Mouse (Mus musculus) frontal cortex, postnatal 10 days (tissue): Measurements from ENCODE around the gene Homez.

Experiments used
- DNase-seq, 2 experiments: peaks; one replicate each; pipeline ENCODE4 v3.0.0; 2022; ENCODE audit warnings: low spot score in 2 of 2, mixed read lengths in 1 of 2

The Homez gene

GRCm38 (mm10) chr14:54870861-54871260 lies at the start of gene Homez:
TSS of gene Homez (minus strand) at chr14:54870961.
- no peak for DNase-seq

GRCm38 (mm10) chr14:54920076-54920685 lies 49.4 kb upstream of the Homez start:
- no peak for DNase-seq

GRCm38 (mm10) chr14:54913343-54913742 lies 42.6 kb upstream of the Homez start:
- DNase-seq, result no peak

DNA sequence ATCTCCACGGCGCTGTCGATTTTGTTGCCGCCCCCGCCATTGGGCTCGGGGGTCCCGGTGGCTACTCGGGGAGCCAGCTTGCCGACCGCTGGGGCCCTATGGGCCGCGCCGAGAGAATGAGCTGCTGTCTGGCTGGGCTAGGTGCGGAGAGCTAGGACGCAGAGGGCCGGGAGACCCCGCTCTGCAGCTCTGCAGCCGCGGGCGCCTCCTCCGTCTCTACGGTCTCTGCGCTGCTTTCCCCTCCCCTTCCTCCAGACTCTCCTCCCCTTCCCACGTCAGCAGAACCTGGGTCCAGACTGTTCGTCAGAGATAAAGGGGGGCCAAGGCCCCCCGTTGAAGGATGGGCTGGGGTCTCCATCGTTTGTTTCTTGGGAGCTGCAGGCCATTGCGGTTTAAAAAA lies 42.1 kb upstream of the Homez start, which contains the start of gene Slc22a17:
TSS of gene Slc22a17 (minus strand) at position 247 of the 400 bp plus-strand sequence.
- peak; percentile 74 to 85 for DNase-seq

DNA sequence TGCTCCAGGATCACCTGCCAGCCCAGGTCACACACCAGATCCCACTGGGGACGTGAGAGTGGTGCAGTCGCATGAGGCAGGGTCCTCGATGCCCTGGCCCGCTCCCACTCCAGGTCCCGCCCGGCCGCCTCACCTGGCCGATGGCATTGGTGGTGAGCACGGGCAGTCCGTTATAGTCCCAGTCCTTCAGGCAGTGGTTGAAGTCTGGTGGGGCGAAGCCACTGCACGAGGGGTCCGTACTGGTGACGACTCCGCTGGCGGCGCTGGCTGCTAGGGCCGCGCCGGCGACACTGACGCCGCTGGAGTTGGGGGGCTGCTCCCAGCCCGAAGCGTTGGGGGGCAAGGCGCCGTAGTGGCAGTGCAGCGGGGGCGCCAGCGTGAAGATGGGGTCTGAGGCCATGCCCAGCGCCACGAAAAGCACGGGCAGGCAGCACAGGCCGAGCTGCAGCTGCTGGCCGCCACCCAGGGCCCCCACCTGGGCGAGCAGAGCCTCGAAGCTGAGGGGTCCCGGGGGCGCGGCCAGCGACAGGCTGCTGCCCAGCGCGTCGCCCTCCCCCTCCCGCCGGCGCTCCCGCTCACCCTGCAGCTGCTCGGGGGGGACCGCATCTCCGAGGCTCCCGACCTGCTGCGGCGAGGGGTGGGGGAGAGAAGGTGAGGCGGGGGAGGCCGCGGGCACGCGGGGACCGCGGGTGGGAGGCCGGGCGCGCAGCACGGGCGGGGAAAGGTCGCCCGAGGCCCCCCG lies 41.5 kb upstream of the Homez start:
- peak in 1 of 2 experiments; percentile 42 for DNase-seq

DNA sequence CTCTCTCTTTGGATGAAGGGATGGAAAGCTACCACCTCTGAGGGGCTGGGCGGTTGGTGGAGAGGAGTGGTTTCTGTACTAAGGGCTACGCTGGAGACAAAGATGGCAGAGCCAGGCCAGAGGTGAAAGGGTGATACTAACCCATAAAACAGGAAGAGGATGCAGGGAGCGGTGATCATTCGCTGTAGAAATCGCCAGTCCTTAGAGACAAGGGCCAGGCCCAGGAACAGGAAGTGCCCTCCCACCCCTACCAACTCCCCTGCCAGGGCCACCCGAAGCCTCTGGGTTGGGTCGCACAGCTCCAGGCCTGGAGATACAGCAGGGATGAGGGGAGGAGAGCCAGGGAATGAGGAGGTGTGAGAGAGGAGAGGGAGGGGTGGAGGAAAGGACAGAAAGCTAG lies 37.9 kb upstream of the Homez start:
- DNase-seq, result no peak

- DNase-seq, result no peak
Measured at GRCm38 (mm10) chr14:54903641-54904040, 32.9 kb upstream of the Homez start.

DNA sequence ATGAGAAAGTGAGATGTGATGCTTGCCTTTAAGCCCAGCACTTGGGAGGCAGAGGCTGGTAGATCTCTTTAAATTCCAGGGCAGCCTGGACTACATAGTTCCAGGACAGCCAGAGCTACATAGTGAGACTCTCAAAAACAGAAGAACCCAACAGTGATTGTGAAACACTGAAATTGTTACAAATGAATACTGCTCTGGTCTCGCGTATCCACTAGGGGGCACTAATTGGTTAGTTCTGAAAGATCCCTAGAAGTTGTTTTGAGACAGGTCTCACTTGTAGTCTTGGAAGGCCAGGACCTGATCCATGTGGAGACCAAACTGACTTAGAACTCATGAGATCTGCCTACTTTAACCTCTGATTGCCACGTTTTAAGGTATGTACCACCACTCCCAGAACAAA lies 29.6 kb upstream of the Homez start:
- peak; percentile 61 to 64 for DNase-seq

GRCm38 (mm10) chr14:54897445-54897844 lies 26.7 kb upstream of the Homez start:
- no peak for DNase-seq

DNA sequence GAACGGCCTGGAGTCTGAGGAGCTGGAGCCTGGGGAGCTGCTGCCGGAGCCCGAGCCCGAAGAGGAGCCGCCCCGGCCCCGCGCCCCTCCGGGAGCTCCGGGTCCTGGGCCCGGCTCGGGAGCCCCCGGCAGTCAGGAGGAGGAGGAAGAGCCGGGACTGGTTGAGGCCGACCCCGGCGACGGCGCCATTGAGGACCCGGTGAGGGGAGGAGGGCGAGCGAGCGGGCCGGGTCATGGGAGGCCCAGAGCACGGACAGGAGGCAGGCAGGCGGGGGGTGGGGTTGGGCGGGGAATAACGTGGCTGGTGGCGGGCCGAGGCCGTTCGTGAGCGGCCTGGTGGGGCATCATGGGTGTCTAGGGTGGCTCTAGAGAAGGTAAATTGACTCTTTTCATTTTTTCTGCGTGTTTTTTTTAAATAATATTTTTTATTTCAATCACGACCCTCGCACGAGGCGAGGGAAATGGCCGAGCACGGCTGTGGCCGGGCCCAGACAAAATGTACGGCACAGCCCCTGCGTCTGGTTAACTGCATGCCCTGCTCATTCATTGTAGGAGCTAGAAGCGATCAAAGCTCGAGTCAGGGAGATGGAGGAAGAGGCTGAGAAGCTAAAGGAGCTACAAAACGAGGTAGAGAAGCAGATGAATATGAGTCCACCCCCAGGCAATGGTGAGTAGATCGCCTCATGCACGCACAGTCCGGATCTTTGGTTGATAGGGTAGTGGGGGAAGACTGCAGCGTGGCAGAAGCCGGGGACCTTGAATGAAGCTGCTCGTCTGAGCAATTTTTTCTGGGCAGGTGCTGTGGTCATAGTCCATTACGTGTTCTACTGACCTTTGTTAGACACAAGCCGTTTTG lies 23.8 kb upstream of the Homez start:
- peak; percentile 56 to 70 for DNase-seq

DNA sequence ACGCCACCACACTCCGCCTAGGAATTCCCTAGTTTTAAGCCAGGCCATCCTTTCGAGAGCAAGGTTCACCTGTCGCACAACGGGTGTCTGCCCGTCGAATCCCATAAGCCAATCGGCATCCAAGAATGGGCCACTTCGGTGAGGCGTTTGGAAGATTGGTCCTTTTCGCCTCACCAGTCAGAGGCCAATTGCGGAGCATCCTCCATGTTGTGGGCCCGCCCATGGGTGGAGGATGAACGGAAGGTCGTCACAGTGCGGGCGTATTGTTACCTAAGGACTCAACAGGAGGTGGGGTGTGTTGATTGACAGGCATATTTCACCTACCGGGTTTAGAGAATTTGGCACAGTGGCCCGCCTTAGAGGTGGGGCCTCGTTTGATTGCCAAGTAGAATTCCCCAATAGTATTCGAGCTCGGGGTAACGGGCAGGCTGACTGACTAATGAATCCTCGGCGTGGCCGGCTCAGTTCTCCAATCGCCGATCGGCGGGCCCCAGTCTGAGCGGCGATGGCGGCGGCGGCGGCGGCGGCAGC lies 23.0 kb upstream of the Homez start:
- DNase-seq, result peak; percentile 98 to 99

- no peak for DNase-seq
Measured at GRCm38 (mm10) chr14:54892200-54892599, 21.4 kb upstream of the Homez start, which contains the start of gene Pabpn1. TSS of gene Pabpn1 (plus strand) at chr14:54892500.

GRCm38 (mm10) chr14:54885309-54885708 lies 14.5 kb upstream of the Homez start:
- DNase-seq, result no peak

DNA sequence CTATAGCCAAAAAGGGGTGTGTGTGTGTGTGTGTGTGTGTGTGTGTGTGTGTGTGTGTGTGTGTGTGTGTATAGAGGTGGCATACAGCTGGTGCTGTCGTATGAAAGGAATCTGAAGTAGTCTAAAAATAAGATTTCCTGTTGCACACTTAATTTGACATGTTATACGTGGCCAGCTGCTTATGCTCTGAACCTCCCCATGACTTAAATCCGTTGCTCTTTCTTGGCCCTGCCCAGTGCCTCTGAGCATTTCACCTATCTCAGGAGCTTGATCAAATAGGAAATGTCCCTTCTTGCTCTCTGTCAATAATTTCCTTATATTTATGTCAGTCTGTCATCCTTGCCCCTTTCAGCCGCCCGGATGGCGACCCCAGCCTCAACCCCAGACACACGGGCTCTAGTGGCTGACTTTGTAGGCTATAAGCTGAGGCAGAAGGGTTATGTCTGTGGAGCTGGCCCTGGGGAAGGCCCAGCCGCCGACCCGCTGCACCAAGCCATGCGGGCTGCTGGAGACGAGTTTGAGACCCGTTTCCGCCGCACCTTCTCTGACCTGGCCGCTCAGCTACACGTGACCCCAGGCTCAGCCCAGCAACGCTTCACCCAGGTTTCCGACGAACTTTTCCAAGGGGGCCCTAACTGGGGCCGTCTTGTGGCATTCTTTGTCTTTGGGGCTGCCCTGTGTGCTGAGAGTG lies 13.4 kb upstream of the Homez start:
- no peak for DNase-seq

GRCm38 (mm10) chr14:54883154-54884021 lies 12.6 kb upstream of the Homez start, which contains the start of the genes Bcl2l2 and Gm20521:
TSS of gene Bcl2l2 (plus strand) at chr14:54883377.
TSS of gene Gm20521 (plus strand) at chr14:54883441.
- peak; percentile 62 to 73 for DNase-seq

DNA sequence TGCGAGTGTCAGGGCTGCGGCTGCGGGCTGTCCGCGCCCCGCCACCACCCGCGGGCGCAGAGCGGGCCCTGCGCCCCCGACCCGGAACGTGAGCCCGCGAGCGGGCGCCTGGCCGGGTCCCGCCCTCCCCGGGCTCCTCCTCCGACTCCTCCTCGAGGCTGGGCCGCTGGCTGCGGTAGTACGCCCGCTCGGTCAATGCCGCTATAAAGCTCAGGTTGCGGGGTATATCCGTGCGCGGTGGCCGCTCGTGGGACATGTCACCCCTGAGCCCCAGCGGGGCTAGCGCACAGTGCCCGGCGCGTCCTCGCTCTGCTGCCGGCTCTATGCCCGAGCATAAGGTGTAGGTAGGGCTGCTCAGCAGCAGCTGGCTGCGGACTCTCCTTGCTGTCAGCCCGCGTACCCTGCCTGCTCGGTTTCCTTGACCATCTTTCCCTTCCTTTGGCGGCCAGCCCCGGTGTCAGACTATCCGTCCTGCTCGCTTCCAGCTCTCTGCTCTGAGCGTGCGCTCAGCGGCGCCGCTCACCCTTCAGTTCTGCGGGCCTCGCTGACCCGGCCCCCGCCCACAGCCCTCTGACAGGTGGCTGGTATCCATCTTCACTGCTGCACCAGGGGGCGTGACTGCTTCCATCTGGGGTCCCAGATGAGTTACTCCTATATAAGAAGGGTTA lies 6.4 kb upstream of the Homez start, which contains the start of gene Ppp1r3e:
TSS of gene Ppp1r3e (minus strand) at position 503 of the 668 bp plus-strand sequence.
- peak; percentile 34 to 69 for DNase-seq

- DNase-seq, result peak; percentile 84 to 89
Measured at GRCm38 (mm10) chr14:54876539-54877047, 5.8 kb upstream of the Homez start.

GRCm38 (mm10) chr14:54875844-54876538 lies 5.2 kb upstream of the Homez start:
- DNase-seq, result peak in 1 of 2 experiments; percentile 37

DNA sequence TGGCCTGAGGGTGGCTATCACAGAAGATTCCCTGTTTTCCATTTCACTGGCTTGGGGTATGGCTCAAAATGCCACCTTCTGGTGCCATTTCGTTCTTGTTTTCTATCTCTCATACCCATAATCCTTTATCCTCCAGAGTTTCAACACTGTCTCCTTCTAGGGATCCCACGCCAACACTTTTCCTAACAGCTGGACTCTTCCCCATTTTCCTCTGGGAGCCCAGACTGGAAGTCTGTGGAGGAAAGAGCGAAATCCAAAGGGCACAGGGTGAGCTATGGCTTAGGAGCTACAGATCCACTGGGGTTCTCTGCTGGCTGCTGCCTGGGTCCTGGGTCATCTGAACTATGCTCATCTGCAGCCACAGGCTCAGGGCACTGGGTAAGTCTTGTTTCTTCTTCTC lies 3.4 kb upstream of the Homez start:
- no peak for DNase-seq
